Mouse (Mus musculus) stomach, embryonic 14.5 days (tissue): ENCODE results near the gene Vmn1r199. TPM values are rescaled to one million over a fixed set of nuclear protein-coding genes. Genes with fewer than 3 reads are reported as not detected.
"Not testable (repeated sequence)": the region's sequence is repeated elsewhere in the genome, so short reads cannot be mapped to it uniquely, and the experiment has no call there.

ENCODE experiments used
- ATAC-seq: fragments of 200-750 bp; cut with Nextera tagmentation; 2 replicates; pipeline ENCODE4 v1.8.0; 2017; ENCODE audit warnings: low read depth, moderate TSS enrichment; ENCODE audit not compliant: insufficient number of reproducible peaks, insufficient read depth, low FRiP score
- H3K27ac ChIP-seq: fragments of 300-500 bp; sonication (generic); 2 replicates; pipeline ENCODE4 v1.5.1; 2014; ENCODE audit warnings: mild to moderate bottlenecking, low read length, moderate library complexity, mixed read lengths
- H3K27me3 ChIP-seq: fragments of 300-500 bp; sonication (generic); 2 replicates; pipeline ENCODE4 v1.6.1; 2014; ENCODE audit warnings: low read length, control low read depth, mixed read lengths; ENCODE audit not compliant: control insufficient read depth, insufficient read depth
- H3K36me3 ChIP-seq: fragments of 300-500 bp; sonication (generic); 2 replicates; pipeline ENCODE4 v1.6.1; 2014; ENCODE audit warnings: mild to moderate bottlenecking, control low read depth, low read length, moderate library complexity, mixed read lengths; ENCODE audit not compliant: control insufficient read depth, insufficient read depth
- H3K4me1 ChIP-seq: fragments of 300-500 bp; sonication (generic); 2 replicates; pipeline ENCODE4 v1.6.1; 2014; ENCODE audit warnings: low read length, control low read depth, mixed read lengths; ENCODE audit not compliant: control insufficient read depth, insufficient read depth
- H3K4me2 ChIP-seq: fragments of 300-500 bp; sonication (generic); replicated peaks from 2 replicates; pipeline ENCODE4 v1.6.1; 2014; ENCODE audit warnings: low read depth, low read length, control low read depth
- H3K4me3 ChIP-seq: fragments of 300-500 bp; sonication (generic); 2 replicates; pipeline ENCODE4 v1.5.1; 2014; ENCODE audit warnings: low read depth, low read length, control low read depth
- H3K9ac ChIP-seq: fragments of 300-500 bp; sonication (generic); replicated peaks from 2 replicates; pipeline ENCODE4 v1.6.1; 2014; ENCODE audit warnings: low read depth, mild to moderate bottlenecking, control low read depth, low read length, moderate library complexity, mixed read lengths
- H3K9me3 ChIP-seq: fragments of 300-500 bp; sonication (generic); 2 replicates; pipeline ENCODE4 v1.6.1; 2016; ENCODE audit warnings: low read depth, low read length, control low read depth; ENCODE audit not compliant: control insufficient read depth
- WGBS: fragments of 180-500 bp; shearing (Covaris S2); extraction: QIAGEN DNeasy Blood & Tissue Kit; methylation state at CpG from one replicate; pipeline ENCODE4 v1.1.7; 2014; 5-methylcytosine and 5-hydroxymethylcytosine counted together
- polyA plus RNA-seq: library from polyadenylated mRNA; unstranded; fragments of >200 nt; fragmentation: Nextera tagmentation; extraction: Ambion mirVana; gene quantifications from 2 replicates; pipeline ENCODE4 v1.2.1, GENCODE M21; 2014

Vmn1r199 gene
- not detected in 2 replicates for polyA plus RNA-seq

- H3K36me3 ChIP-seq, result no peaks in the 10 kb centered on the region
- H3K9me3 ChIP-seq, result no peaks in the 10 kb centered on the region
- no peaks in the 10 kb centered on the region for H3K27me3 ChIP-seq
- no peak within 1 kb of the TSS for H3K27ac ChIP-seq
- ATAC-seq, result no peak
- 0 out of 2 replicates have a peak, but pooled peaks cover 4% of the 10 kb centered on the region for H3K4me1 ChIP-seq
- WGBS, result 72% methylated on average over 2 of the region's 2 CpGs
- no peak within 1 kb of the TSS for H3K9ac ChIP-seq
- no peak within 1 kb of the TSS for H3K4me3 ChIP-seq
- no peak within 1 kb of the TSS for H3K4me2 ChIP-seq
These were observed at the start of gene Vmn1r199 for GRCm38 (mm10) chr13:22379518-22379917. TSS of gene Vmn1r199 (plus strand) at chr13:22379818.

- H3K4me1 ChIP-seq, result no peaks in the 10 kb centered on the region
- no peak overlapping the region for H3K27ac ChIP-seq
- no peaks in the 10 kb centered on the region for H3K36me3 ChIP-seq
- whole genome bisulfite sequencing, result 75% methylated on average over 2 of the region's 2 CpGs
- H3K4me3 ChIP-seq, result no peak overlapping the region
- ATAC-seq, result no peak
- no peaks in the 10 kb centered on the region for H3K27me3 ChIP-seq
- no peak overlapping the region for H3K9ac ChIP-seq
- no peak overlapping the region for H3K4me2 ChIP-seq
- H3K9me3 ChIP-seq, result no peaks in the 10 kb centered on the region
These were observed 46.3 kb upstream of the Vmn1r199 start for GRCm38 (mm10) chr13:22333269-22333668.

- H3K4me1 ChIP-seq, result no peaks in the 10 kb centered on the region
- H3K27ac ChIP-seq, result no peak overlapping the region
- ATAC-seq, result no peak
- H3K36me3 ChIP-seq, result no peaks in the 10 kb centered on the region
- H3K4me2 ChIP-seq, result no peak overlapping the region
- no peak overlapping the region for H3K9ac ChIP-seq
- H3K4me3 ChIP-seq, result no peak overlapping the region
- no peaks in the 10 kb centered on the region for H3K9me3 ChIP-seq
- 89% methylated on average over 1 of the region's 1 CpGs for WGBS
- H3K27me3 ChIP-seq, result no peaks in the 10 kb centered on the region
These were observed 44.1 kb upstream of the Vmn1r199 start for GRCm38 (mm10) chr13:22335565-22335964.

GRCm38 (mm10) chr13:22350064-22350463, 29.6 kb upstream of the Vmn1r199 start, which contains the start of gene Vmn1r198:
TSS of gene Vmn1r198 (plus strand) at chr13:22350364.
- H3K9me3 ChIP-seq, result no peaks in the 10 kb centered on the region
- H3K27me3 ChIP-seq, result no peaks in the 10 kb centered on the region
- no peaks in the 10 kb centered on the region for H3K4me1 ChIP-seq
- no peak within 1 kb of the TSS for H3K4me3 ChIP-seq
- no peaks in the 10 kb centered on the region for H3K36me3 ChIP-seq
- no peak within 1 kb of the TSS for H3K9ac ChIP-seq
- H3K27ac ChIP-seq, result no peak within 1 kb of the TSS
- WGBS, result 32% methylated on average over 1 of the region's 1 CpGs
- no peak for ATAC-seq
- no peak within 1 kb of the TSS for H3K4me2 ChIP-seq

- H3K36me3 ChIP-seq, result no peaks in the 10 kb centered on the region
- no peak overlapping the region for H3K9ac ChIP-seq
- no peak overlapping the region for H3K27ac ChIP-seq
- WGBS, result 61% methylated on average over 1 of the region's 1 CpGs
- ATAC-seq, result no peak
- no peak overlapping the region for H3K4me3 ChIP-seq
- no peaks in the 10 kb centered on the region for H3K9me3 ChIP-seq
- no peak overlapping the region for H3K4me2 ChIP-seq
- H3K27me3 ChIP-seq, result no peaks in the 10 kb centered on the region
- H3K4me1 ChIP-seq, result no peaks in the 10 kb centered on the region
These were observed 28.8 kb upstream of the Vmn1r199 start for GRCm38 (mm10) chr13:22350813-22351212.

- H3K4me3 ChIP-seq, H3K36me3 ChIP-seq, H3K4me1 ChIP-seq, H3K9ac ChIP-seq, H3K9me3 ChIP-seq, H3K4me2 ChIP-seq, H3K27me3 ChIP-seq: not testable (repeated sequence)
- peak overlapping the region; percentile 41; the same call in 1 of the 2 replicates for H3K27ac ChIP-seq
- 52% methylated on average over 3 of the region's 3 CpGs for WGBS
- 0 out of 2 replicates have a peak, but pooled peaks have one; percentile 49 for ATAC-seq
These were observed 1.5 kb downstream of the Vmn1r199 start for GRCm38 (mm10) chr13:22381128-22381527.

- no peak for ATAC-seq
- Histone ChIP-seq H3K4me1 (0 out of 2 replicates have a peak, but pooled peaks cover 4% of the 10 kb centered on the region), H3K9me3 (no peaks in the 10 kb centered on the region), H3K9ac (no peak overlapping the region), H3K36me3 (no peaks in the 10 kb centered on the region), H3K27me3 (no peaks in the 10 kb centered on the region), H3K4me2 (no peak overlapping the region), H3K4me3 (no peak overlapping the region), H3K27ac (no peak overlapping the region)
- 86% methylated on average over 3 of the region's 3 CpGs for WGBS
These were observed 3.8 kb downstream of the Vmn1r199 start for GRCm38 (mm10) chr13:22383401-22383800.

- no peaks in the 10 kb centered on the region for H3K27me3 ChIP-seq
- H3K9ac ChIP-seq, result no peak overlapping the region
- no peak overlapping the region for H3K4me3 ChIP-seq
- H3K36me3 ChIP-seq, result no peaks in the 10 kb centered on the region
- no peaks in the 10 kb centered on the region for H3K9me3 ChIP-seq
- H3K4me2 ChIP-seq, result no peak overlapping the region
- H3K27ac ChIP-seq, result no peak overlapping the region
- 67% methylated on average over 1 of the region's 1 CpGs for WGBS
- no peak for ATAC-seq
- no peaks in the 10 kb centered on the region for H3K4me1 ChIP-seq
These were observed 7.4 kb downstream of the Vmn1r199 start for GRCm38 (mm10) chr13:22387050-22387449.

- 56% methylated on average over 3 of the region's 3 CpGs for WGBS
- Histone ChIP-seq H3K4me2 (no peak within 1 kb of the TSS), H3K4me3 (no peak within 1 kb of the TSS), H3K4me1 (no peaks in the 10 kb centered on the region), H3K27me3 (no peaks in the 10 kb centered on the region), H3K36me3 (no peaks in the 10 kb centered on the region), H3K9ac (no peak within 1 kb of the TSS), H3K27ac (no peak within 1 kb of the TSS), H3K9me3 (no peaks in the 10 kb centered on the region)
- ATAC-seq, result no peak
These were observed 10.5 kb downstream of the Vmn1r199 start, which contains the start of gene Vmn1r200 for GRCm38 (mm10) chr13:22390073-22390472. TSS of gene Vmn1r200 (plus strand) at chr13:22390373.
